ENCODE assay signal across 28 mouse cellular contexts in the genomic region with DNA sequence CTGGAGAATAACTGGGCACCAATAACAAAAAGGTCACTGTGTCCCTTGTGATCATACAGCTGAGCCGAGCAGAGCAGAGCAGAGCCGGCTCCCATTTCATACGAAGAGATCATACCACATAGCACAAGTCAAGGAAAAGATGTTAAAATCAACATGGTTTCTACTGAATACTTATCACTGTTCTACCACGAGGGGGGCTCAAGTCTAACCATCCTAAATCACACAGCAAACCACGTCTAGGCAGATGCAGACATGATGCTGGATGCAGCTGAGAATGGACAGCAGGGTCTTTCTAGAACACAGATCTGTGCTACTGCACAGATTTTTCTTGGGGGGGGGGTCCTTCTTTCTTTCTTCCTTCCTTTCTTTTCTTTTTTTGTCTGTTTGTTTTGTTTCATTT.
"Had no signal": no experiment of that assay in that cellular context is flagged by ENCODE, and none has a peak within 500 bp of the region (broad histone marks: within the 10 kb centered on the region; RNA-seq: fewer than 3 reads in every experiment).

No protein-coding gene starts in this region.

- H3K9ac ChIP-seq: embryonic facial prominence, embryonic 12.5 days; embryonic facial prominence, embryonic 13.5 days; embryonic facial prominence, embryonic 15.5 days; forebrain, embryonic 12.5 days; forebrain, embryonic 13.5 days; forebrain, embryonic 15.5 days; forebrain, postnatal 0 days had no signal

- DNase-seq: cerebellum, adult 8-10 months; cerebellum, adult 9-10 months; cerebellum, adult 9-11 months; cerebellum, postnatal 10 days; cerebellum, postnatal 14 days; cerebellum, postnatal 25 days; cerebellum, postnatal 36 days; embryo, embryonic 11 days; forebrain, postnatal 0 days; gastrocnemius, adult 2 months; gastrocnemius, postnatal 10 days; gastrocnemius, postnatal 14 days; gastrocnemius, postnatal 25 days; gastrocnemius, postnatal 36 days; heart, adult 11 months; heart, adult 18-20 months; heart, adult 2 months had no signal

- H3K4me2 ChIP-seq: embryonic facial prominence, embryonic 12.5 days; embryonic facial prominence, embryonic 13.5 days; embryonic facial prominence, embryonic 15.5 days; forebrain, embryonic 12.5 days; forebrain, embryonic 13.5 days; forebrain, embryonic 15.5 days had no signal

- H3K27ac ChIP-seq: embryonic facial prominence, embryonic 10.5 days; embryonic facial prominence, embryonic 12.5 days; embryonic facial prominence, embryonic 13.5 days; forebrain, embryonic 10.5 days; forebrain, embryonic 12.5 days; forebrain, embryonic 13.5 days; forebrain, embryonic 15.5 days; gastrocnemius, adult 2 months; heart, adult 2 months had no signal

- ATAC-seq: forebrain, embryonic 13.5 days; forebrain, embryonic 14.5 days; forebrain, embryonic 15.5 days; forebrain, embryonic 16.5 days; forebrain, postnatal 0 days had no signal

- H3K4me1 ChIP-seq: embryonic facial prominence, embryonic 15.5 days; forebrain, embryonic 15.5 days had no signal

- H3K4me3 ChIP-seq: embryonic facial prominence, embryonic 10.5 days; embryonic facial prominence, embryonic 12.5 days; embryonic facial prominence, embryonic 13.5 days; embryonic facial prominence, embryonic 15.5 days; erythroblast, embryonic 14.5 days; forebrain, embryonic 10.5 days; forebrain, embryonic 12.5 days; forebrain, embryonic 13.5 days; forebrain, embryonic 15.5 days; gastrocnemius, adult 2 months; heart, adult 2 months had no signal

- H3K36me3 ChIP-seq: forebrain, embryonic 12.5 days; forebrain, embryonic 15.5 days had no signal

- H3K9me3 ChIP-seq: embryonic facial prominence, embryonic 10.5 days; embryonic facial prominence, embryonic 12.5 days; embryonic facial prominence, embryonic 13.5 days; embryonic facial prominence, embryonic 15.5 days; forebrain, embryonic 10.5 days; forebrain, embryonic 12.5 days; forebrain, embryonic 13.5 days; forebrain, embryonic 15.5 days had no signal

- H3K27me3 ChIP-seq: embryonic facial prominence, embryonic 12.5 days; embryonic facial prominence, embryonic 13.5 days; embryonic facial prominence, embryonic 15.5 days; forebrain, embryonic 12.5 days; forebrain, embryonic 13.5 days; forebrain, embryonic 15.5 days had no signal
